Mouse (Mus musculus): ENCODE measurements around the gene Mtmr10.
A peak's percentile ranks its signal among the peaks of the same experiment; 100 is the strongest.

GRCm38 (mm10) chr7:64326892-64327291, 39.4 kb downstream of the Mtmr10 start:
- TF ChIP-seq CTCF (IDR thresholded peaks at IDR 0.05; ENCODE audit: borderline replicate concordance, insufficient read depth, low read length) (peak; percentile 36; the same call in 1 of the 2 replicates), POLR2A (IDR thresholded peaks at IDR 0.05; ENCODE audit: low read depth, low read length) (no peak)
